Mouse (Mus musculus) megakaryocyte, adult 5-6 weeks (primary cell): ENCODE data around the gene Map1s. TPM values are rescaled to one million over a fixed set of nuclear protein-coding genes. Genes with fewer than 3 reads are reported as not detected.

Source experiments
- ATAC-seq: 2 replicates; pipeline ENCODE4 v1.8.0; 2016; ENCODE audit warnings: mild to moderate bottlenecking, inconsistent platforms; ENCODE audit not compliant: poor library complexity, severe bottlenecking
- total RNA-seq, 2 experiments: library from RNA; stranded (forward) in 1 of 2; stranded (reverse) in 1 of 2; fragments of 153-499, 151-499 nt in 1 of 2; fragments of 221-1000, 200-1000 nt in 1 of 2; gene quantifications; 2 replicates each; pipeline versions ENCODE4 v1.2.3 to v1.2.4; 2015 to 2017

Map1s gene
- total RNA-seq, 2 experiments from 2014 or later: 11.8 to 15.0 TPM

GRCm38 (mm10) chr8:70934786-70935185, 29.1 kb downstream of the Map1s start:
- no peak for ATAC-seq

- ATAC-seq: no peak
Observed at GRCm38 (mm10) chr8:70937200-70937599, 31.5 kb downstream of the Map1s start.

GRCm38 (mm10) chr8:70941478-70941877, 35.7 kb downstream of the Map1s start:
- no peak for ATAC-seq

GRCm38 (mm10) chr8:70943187-70943586, 37.5 kb downstream of the Map1s start:
- peak; percentile 70 for ATAC-seq

- ATAC-seq: no peak
Observed at GRCm38 (mm10) chr8:70949847-70950246, 44.1 kb downstream of the Map1s start.

GRCm38 (mm10) chr8:70960703-70961472, 55.2 kb downstream of the Map1s start:
- no peak for ATAC-seq

GRCm38 (mm10) chr8:70964159-70964558, 58.4 kb downstream of the Map1s start:
- peak; percentile 45 for ATAC-seq

- no peak for ATAC-seq
Observed at GRCm38 (mm10) chr8:70964861-70965260, 59.1 kb downstream of the Map1s start.

Other genes starting within 250 kb of the Map1s start
- gene Pgpep1, start 245.5 kb upstream of the Map1s start, total RNA-seq (2015): 5.7 and 6.8 TPM in 2 replicates
- 1.5 and 4.0 TPM in 2 replicates for gene Pgpep1, start 245.5 kb upstream of the Map1s start, total RNA-seq (2017)
- 82.1 and 84.4 TPM in 2 replicates for gene Lsm4, start 232.7 kb upstream of the Map1s start, total RNA-seq (2015)
- 106 and 151 TPM in 2 replicates for gene Lsm4, start 232.7 kb upstream of the Map1s start, total RNA-seq (2017)
- gene Jund, start 207.0 kb upstream of the Map1s start, total RNA-seq (2015): 26.7 and 44.1 TPM in 2 replicates
- 24.0 and 28.9 TPM in 2 replicates for gene Jund, start 207.0 kb upstream of the Map1s start, total RNA-seq (2017)
- 0.11 and 0.27 TPM in 2 replicates for gene Iqcn, start 202.5 kb upstream of the Map1s start, total RNA-seq (2015)
- gene Iqcn, start 202.5 kb upstream of the Map1s start, total RNA-seq (2017): 0.04 TPM in 1 of 2 replicates, not detected in the other
- gene Gm3336, start 187.4 kb upstream of the Map1s start, total RNA-seq (2015): not detected in 2 replicates
- gene Gm3336, start 187.4 kb upstream of the Map1s start, total RNA-seq (2017): not detected in 2 replicates
- not detected in 2 replicates for gene Pde4c, start 182.2 kb upstream of the Map1s start, total RNA-seq (2015)
- not detected in 2 replicates for gene Pde4c, start 182.2 kb upstream of the Map1s start, total RNA-seq (2017)
- gene Rab3a, start 151.3 kb upstream of the Map1s start, total RNA-seq (2015): 3.3 and 5.8 TPM in 2 replicates
- gene Rab3a, start 151.3 kb upstream of the Map1s start, total RNA-seq (2017): 2.1 and 5.1 TPM in 2 replicates
- 34.4 and 44.7 TPM in 2 replicates for gene Mpv17l2, start 145.0 kb upstream of the Map1s start, total RNA-seq (2015)
- 8.4 and 15.9 TPM in 2 replicates for gene Mpv17l2, start 145.0 kb upstream of the Map1s start, total RNA-seq (2017)
- 4.6 and 5.0 TPM in 2 replicates for gene Pik3r2, start 129.2 kb upstream of the Map1s start, total RNA-seq (2015)
- gene Pik3r2, start 129.2 kb upstream of the Map1s start, total RNA-seq (2017): 14.7 and 14.9 TPM in 2 replicates
- gene Mast3, start 100.9 kb upstream of the Map1s start, total RNA-seq (2015): 56.2 and 65.4 TPM in 2 replicates
- gene Mast3, start 100.9 kb upstream of the Map1s start, total RNA-seq (2017): 14.4 and 24.6 TPM in 2 replicates
- 0.80 and 1.5 TPM in 2 replicates for gene Il12rb1, start 97.5 kb upstream of the Map1s start, total RNA-seq (2015)
- gene Il12rb1, start 97.5 kb upstream of the Map1s start, total RNA-seq (2017): 0.07 and 1.7 TPM in 2 replicates
- 9.0 and 11.0 TPM in 2 replicates for gene Arrdc2, start 66.2 kb upstream of the Map1s start, total RNA-seq (2015)
- 10.5 and 11.1 TPM in 2 replicates for gene Arrdc2, start 66.2 kb upstream of the Map1s start, total RNA-seq (2017)
- not detected in 2 replicates for gene Kcnn1, start 42.7 kb upstream of the Map1s start, total RNA-seq (2015)
- gene Kcnn1, start 42.7 kb upstream of the Map1s start, total RNA-seq (2017): 0.33 TPM in 1 of 2 replicates, not detected in the other
- 32.7 and 38.9 TPM in 2 replicates for gene Ccdc124, start 32.0 kb upstream of the Map1s start, total RNA-seq (2015)
- gene Ccdc124, start 32.0 kb upstream of the Map1s start, total RNA-seq (2017): 36.8 and 47.6 TPM in 2 replicates
- 0.07 TPM in 1 of 2 replicates, not detected in the other for gene Slc5a5, start 13.2 kb upstream of the Map1s start, total RNA-seq (2015)
- gene Slc5a5, start 13.2 kb upstream of the Map1s start, total RNA-seq (2017): not detected in 2 replicates
- 5,087 and 5,550 TPM in 2 replicates for gene Rpl18a, start 8.5 kb upstream of the Map1s start, total RNA-seq (2015)
- gene Rpl18a, start 8.5 kb upstream of the Map1s start, total RNA-seq (2017): 1,590 and 1,750 TPM in 2 replicates